Mouse (Mus musculus) heart, adult 2 months (tissue): Measurements from ENCODE around the gene Tut1.

Experiments used
- CTCF ChIP-seq: fragments of 200-600 bp; IDR thresholded peaks from 2 replicates; pipeline ENCODE4 v1.8.1; 2022; ENCODE audit warnings: antibody characterized with exemption, mild to moderate bottlenecking, moderate library complexity
- EP300 ChIP-seq: fragments of 200-500 bp; IDR thresholded peaks from 2 replicates; pipeline ENCODE4 v1.6.1; 2011; ENCODE audit warnings: low read depth, low read length, control low read depth; ENCODE audit not compliant: insufficient read depth
- POLR2A ChIP-seq: fragments of 200-500 bp; IDR thresholded peaks from 2 replicates; pipeline ENCODE4 v1.6.1; 2011; ENCODE audit warnings: mild to moderate bottlenecking, low read depth, low read length, control low read depth; ENCODE audit not compliant: insufficient read depth

DNA sequence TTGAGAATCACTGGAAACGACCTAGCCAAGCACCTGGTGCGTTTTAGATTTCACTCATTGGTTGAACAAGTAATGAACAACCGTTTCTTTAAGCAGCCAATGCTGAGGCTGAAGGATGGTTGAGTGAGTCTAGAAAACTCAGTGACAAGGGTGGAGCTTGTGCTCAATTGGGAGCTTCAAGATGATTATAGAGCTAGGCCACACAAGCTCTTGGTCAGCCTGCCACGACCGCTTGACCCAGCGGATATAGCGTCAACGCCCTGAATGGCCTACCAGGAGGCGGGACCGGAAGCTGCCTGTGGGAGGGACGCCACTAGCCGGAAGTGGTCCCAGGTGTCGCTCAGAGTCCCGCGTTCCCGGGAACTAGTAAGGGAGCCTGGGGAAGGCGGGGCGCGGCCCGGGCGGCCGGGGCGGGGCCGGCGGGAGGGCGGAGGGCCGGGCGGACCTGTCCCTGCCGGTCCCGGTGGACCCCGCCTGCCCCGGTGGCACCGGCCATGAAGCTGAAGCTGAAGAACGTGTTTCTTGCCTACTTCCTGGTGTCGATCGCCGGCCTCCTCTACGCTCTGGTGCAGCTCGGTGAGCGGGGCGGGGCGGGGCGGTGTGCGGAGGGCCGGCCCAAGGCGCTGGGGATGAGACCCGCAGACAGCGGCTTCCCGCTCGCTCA, 33.4 kb upstream of the Tut1 start, which contains the start of gene B3gat3:
- peak; percentile 99 for TF ChIP-seq POLR2A
- no peak for TF ChIP-seq CTCF
- peak; percentile 50; the same call in 1 of the 2 replicates for TF ChIP-seq EP300
